Mouse (Mus musculus) adrenal gland, adult 8-10 months (tissue): ENCODE results near the gene Fam185a. TPM values are rescaled to one million over a fixed set of nuclear protein-coding genes. Genes with fewer than 3 reads are reported as not detected.

ENCODE experiments used
- total RNA-seq, 4 experiments: library from RNA; stranded (reverse); gene quantifications; 2 replicates each; pipeline ENCODE4 v1.2.4; 2022

Gene Fam185a
- total RNA-seq, 4 experiments from 2014 or later: 14.7 to 19.2 (median 16.1) TPM

Other genes starting within 250 kb of the Fam185a start
- gene Gsap, start 238.7 kb upstream of the Fam185a start, total RNA-seq: 10 to 100 TPM in 2 of 4 experiments, 1 to 10 TPM in 2; 5.7 to 13.5 (median 9.9) TPM
- gene Fgl2, start 52.3 kb upstream of the Fam185a start, total RNA-seq: 10 to 100 TPM in 2 of 4 experiments, 1 to 10 TPM in 2; 6.8 to 19.1 (median 11.5) TPM
- gene Ccdc146, start 281 bp upstream of the Fam185a start, total RNA-seq: under 1 TPM in 3 of 4 experiments, not detected in 1; 0.12 to 0.37 (median 0.28) TPM
- gene Lrrc17, start 118.6 kb downstream of the Fam185a start, total RNA-seq: 1 to 10 TPM; 3.5 to 5.0 (median 3.9) TPM
- gene Fbxl13, start 220.7 kb downstream of the Fam185a start, total RNA-seq: under 1 TPM in 3 of 4 experiments, not detected in 1; 0.19 to 0.52 (median 0.21) TPM
- 10 to 100 TPM; 21.3 to 23.2 (median 21.4) TPM for gene Armc10, start 220.9 kb downstream of the Fam185a start, total RNA-seq